Mouse (Mus musculus) heart, adult 2 months (tissue): ENCODE measurements around the gene Ano8. TPM values are rescaled to one million over a fixed set of nuclear protein-coding genes. Genes with fewer than 3 reads are reported as not detected.
A peak's percentile ranks its signal among the peaks of the same experiment; 100 is the strongest.
"Not testable (repeated sequence)": the region's sequence is repeated elsewhere in the genome, so short reads cannot be mapped to it uniquely, and the experiment has no call there.

ENCODE experiments used
- DNase-seq, 2 experiments: peaks; one replicate each; pipeline ENCODE4 v3.0.0; 2021
- H3K27ac ChIP-seq: fragments of 200-600 bp; 2 replicates; pipeline ENCODE4 v1.8.1; 2022
- H3K27me3 ChIP-seq: fragments of 200-500 bp; 2 replicates; pipeline ENCODE4 v1.6.1; 2012; ENCODE audit warnings: mild to moderate bottlenecking, low read length, inconsistent platforms, mixed read lengths; ENCODE audit not compliant: control insufficient read depth, insufficient read depth
- H3K36me3 ChIP-seq: fragments of 200-500 bp; 2 replicates; pipeline ENCODE4 v1.6.1; 2012; ENCODE audit warnings: low read length, inconsistent platforms; ENCODE audit not compliant: control insufficient read depth, insufficient read depth
- H3K4me1 ChIP-seq: fragments of 200-500 bp; 2 replicates; pipeline ENCODE4 v1.6.1; 2011; ENCODE audit warnings: low read length; ENCODE audit not compliant: control insufficient read depth, insufficient read depth
- H3K4me3 ChIP-seq: fragments of 200-600 bp; 2 replicates; pipeline ENCODE4 v1.8.1; 2022
- H3K79me2 ChIP-seq: fragments of 200-500 bp; replicated peaks from 2 replicates; pipeline ENCODE4 v1.6.1; 2012; ENCODE audit warnings: mild to moderate bottlenecking, inconsistent platforms, low read length, moderate library complexity, mixed read lengths; ENCODE audit not compliant: control insufficient read depth, insufficient read depth
- H3K9ac ChIP-seq: fragments of 200-500 bp; 2 replicates; pipeline ENCODE4 v1.6.1; 2012; ENCODE audit warnings: low read depth, mild to moderate bottlenecking, control low read depth, inconsistent platforms, low read length, mixed read lengths
- CTCF ChIP-seq: fragments of 200-600 bp; IDR thresholded peaks from 2 replicates; pipeline ENCODE4 v1.8.1; 2022; ENCODE audit warnings: antibody characterized with exemption, mild to moderate bottlenecking, moderate library complexity
- EP300 ChIP-seq: fragments of 200-500 bp; IDR thresholded peaks from 2 replicates; pipeline ENCODE4 v1.6.1; 2011; ENCODE audit warnings: low read depth, low read length, control low read depth; ENCODE audit not compliant: insufficient read depth
- POLR2A ChIP-seq: fragments of 200-500 bp; IDR thresholded peaks from 2 replicates; pipeline ENCODE4 v1.6.1; 2011; ENCODE audit warnings: mild to moderate bottlenecking, low read depth, low read length, control low read depth; ENCODE audit not compliant: insufficient read depth
- WGBS: fragments of 180-500 bp; shearing (Covaris S2); methylation state at CpG from one replicate; pipeline ENCODE4 v1.1.7; 2018; 5-methylcytosine and 5-hydroxymethylcytosine counted together
- intact Hi-C: fragments of 180-260 bp; cut with DNase I; formaldehyde crosslinking; loops from one replicate; pipeline ENCODE4 v1.15.1; 2025
- long read RNA-seq: library from polyadenylated mRNA; stranded (forward); transcript quantifications from one replicate; pipeline ENCODE4 v2.0.0, GENCODE M21; 2021
- polyA plus RNA-seq: library from polyadenylated mRNA; depleted of rRNA; stranded (reverse); fragments of >200 nt; gene quantifications from 2 replicates; pipeline ENCODE4 v1.2.3, GENCODE M21; 2012; rRNA removed
- total RNA-seq, 2 experiments: library from RNA; stranded (reverse); gene quantifications; 2 replicates each; pipeline ENCODE4 v1.2.3; 2021

Ano8 gene
- total RNA-seq = 10 to 100 TPM; 15.6 to 16.3 TPM
- polyA plus RNA-seq = 15.3 and 18.4 TPM in 2 replicates
- long read RNA-seq, transcript Ano8-201 (17 exons, 3,653 nt) = major isoform, 7 of 32 reads
- long read RNA-seq, partial matches to known transcripts = 3 of 32 reads
- long read RNA-seq, other reads (novel, unspliced or antisense) = 20 of 32 reads

GRCm38 (mm10) chr8:71485142-71486135 lies at the start of gene Ano8:
TSS of gene Ano8 (minus strand) at chr8:71485963.
- no peaks in the 10 kb centered on the region for H3K27me3 ChIP-seq
- peak; percentile 86 to 90 for DNase-seq
- TF ChIP-seq POLR2A = peak; percentile 46; the same call in 1 of the 2 replicates
- TF ChIP-seq EP300 = no peak
- H3K9ac ChIP-seq = peak within 1 kb of the TSS; percentile 94
- H3K27ac ChIP-seq = peak within 1 kb of the TSS; percentile 88
- 6% methylated on average over 58 of the region's 58 CpGs for WGBS
- peak within 1 kb of the TSS; percentile 82 for H3K4me3 ChIP-seq
- H3K4me1 ChIP-seq = peaks cover 7% of the 10 kb centered on the region
- no peaks in the 10 kb centered on the region; the same call in 1 of the 2 replicates for H3K79me2 ChIP-seq
- H3K36me3 ChIP-seq = no peaks in the 10 kb centered on the region
- intact Hi-C loops = no loop called here

GRCm38 (mm10) chr8:71534263-71534810 lies 48.6 kb upstream of the Ano8 start:
- WGBS = 71% methylated on average over 3 of the region's 3 CpGs
- H3K36me3 ChIP-seq = no peaks in the 10 kb centered on the region
- no peak overlapping the region for H3K4me3 ChIP-seq
- H3K79me2 ChIP-seq = no peaks in the 10 kb centered on the region
- H3K4me1 ChIP-seq = peaks cover 5% of the 10 kb centered on the region; the same call in 1 of the 2 replicates
- DNase-seq = no peak
- no peak for TF ChIP-seq EP300
- TF ChIP-seq CTCF = peak; percentile 34
- intact Hi-C loops = no loop called here
- no peak overlapping the region for H3K27ac ChIP-seq
- no peak overlapping the region for H3K9ac ChIP-seq
- H3K27me3 ChIP-seq = no peaks in the 10 kb centered on the region

- DNase-seq = peak in 1 of 2 experiments; percentile 14
- H3K27me3 ChIP-seq, H3K36me3 ChIP-seq, H3K27ac ChIP-seq, intact Hi-C loops, H3K9ac ChIP-seq, H3K79me2 ChIP-seq, H3K4me3 ChIP-seq: not testable (repeated sequence)
- WGBS = 80% methylated on average over 7 of the region's 12 CpGs
- peak; percentile 69 for TF ChIP-seq CTCF
- H3K4me1 ChIP-seq = peaks cover 20% of the 10 kb centered on the region
These were observed 45.1 kb upstream of the Ano8 start for GRCm38 (mm10) chr8:71530735-71531467.

- Histone ChIP-seq H3K27me3 (no peaks in the 10 kb centered on the region), H3K79me2 (no peaks in the 10 kb centered on the region), H3K4me1 (peaks cover 19% of the 10 kb centered on the region), H3K9ac (no peak overlapping the region), H3K36me3 (no peaks in the 10 kb centered on the region), H3K27ac (peak overlapping the region; percentile 94), H3K4me3 (no peak overlapping the region)
- peak; percentile 57 to 66 for DNase-seq
- WGBS = 40% methylated on average over 11 of the region's 11 CpGs
- no peak for TF ChIP-seq CTCF
- TF ChIP-seq POLR2A = peak; percentile 57; the same call in 1 of the 2 replicates
- peak; percentile 71; the same call in 1 of the 2 replicates for TF ChIP-seq EP300
- intact Hi-C loops = no loop called here
These were observed 42.8 kb upstream of the Ano8 start for GRCm38 (mm10) chr8:71528362-71529073.

DNA sequence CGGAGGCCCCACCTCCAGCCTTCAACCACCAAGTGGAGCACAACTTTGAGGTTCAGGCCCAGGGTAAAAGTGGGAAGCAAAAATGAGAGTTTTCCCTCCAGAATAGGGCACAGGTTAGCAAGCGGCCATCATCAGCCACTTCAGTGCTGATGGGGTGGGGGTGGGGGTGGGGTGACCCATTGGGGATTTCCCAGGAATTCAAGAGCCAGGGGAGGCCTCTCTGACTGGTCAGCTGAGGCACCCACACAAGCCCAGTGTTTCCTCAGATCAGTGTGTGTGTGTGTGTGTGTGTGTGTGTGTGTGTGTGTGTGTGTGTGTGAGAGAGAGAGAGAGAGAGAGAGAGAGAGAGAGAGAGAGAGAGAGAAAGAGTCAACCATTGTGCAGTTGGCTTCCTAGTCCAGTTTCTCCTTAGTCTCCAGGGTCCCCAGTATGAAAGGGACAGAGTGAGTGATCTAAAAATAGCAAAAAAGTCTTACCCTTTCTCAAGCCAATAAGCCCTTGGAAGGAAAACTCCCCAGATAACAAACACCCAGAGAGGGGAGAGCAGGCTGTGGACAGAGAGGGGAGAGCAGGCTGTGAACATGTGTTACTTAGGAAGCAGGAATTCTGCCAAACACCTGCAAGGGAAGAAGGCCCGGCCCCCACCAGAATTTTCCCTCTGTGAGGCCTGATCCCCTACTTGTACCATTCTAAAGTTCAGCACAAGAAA lies 41.6 kb upstream of the Ano8 start:
- H3K36me3 ChIP-seq = no peaks in the 10 kb centered on the region
- H3K4me1 ChIP-seq = peaks cover 19% of the 10 kb centered on the region
- intact Hi-C loops = no loop called here
- peak overlapping the region; percentile 94 for H3K27ac ChIP-seq
- no peaks in the 10 kb centered on the region for H3K27me3 ChIP-seq
- no peak overlapping the region for H3K4me3 ChIP-seq
- TF ChIP-seq EP300 = no peak
- TF ChIP-seq CTCF = no peak
- WGBS = 23% methylated on average over 3 of the region's 3 CpGs
- peak in 1 of 2 experiments; percentile 11 for DNase-seq
- H3K9ac ChIP-seq = no peak overlapping the region
- no peaks in the 10 kb centered on the region for H3K79me2 ChIP-seq
